Mouse (Mus musculus): ENCODE data around the gene Amotl1. TPM values are rescaled to one million over a fixed set of nuclear protein-coding genes. Genes with fewer than 3 reads are reported as not detected.

The Amotl1 gene
- polyA plus RNA-seq, 1 experiment: 17.3 TPM

DNA sequence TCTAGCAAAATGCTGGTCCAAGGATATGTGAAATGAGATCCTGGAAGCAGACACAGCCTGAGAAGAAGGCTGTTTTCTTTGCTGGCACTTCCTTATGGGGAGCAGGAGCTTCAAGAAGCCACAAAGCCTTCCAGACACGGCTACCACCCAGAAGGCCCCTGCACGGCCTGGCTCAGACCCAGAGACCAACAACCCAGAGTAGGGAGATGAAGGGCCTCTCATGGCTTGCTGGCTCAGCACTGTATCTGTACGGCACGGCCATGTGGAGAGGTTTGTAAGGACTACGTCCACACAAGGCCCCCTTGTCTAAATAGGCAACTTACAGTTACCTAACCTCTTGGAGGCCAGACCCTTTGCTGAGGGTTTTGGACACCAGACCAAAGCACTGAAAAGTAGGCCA lies 45.1 kb downstream of the Amotl1 start:
- Histone ChIP-seq H3K27me3 (ENCODE audit: control insufficient read depth, insufficient read depth, insufficient read length) (no peaks in the 10 kb centered on the region), H3K79me2 (ENCODE audit: control insufficient read depth, insufficient read depth) (peaks cover 73% of the 10 kb centered on the region), H3ac (ENCODE audit: control insufficient read depth, insufficient read length, low read depth) (no peak overlapping the region), H3K79me3 (ENCODE audit: low read depth) (peaks cover 37% of the 10 kb centered on the region), H3K4me3 (ENCODE audit: insufficient read depth, poor library complexity, severe bottlenecking) (no peak overlapping the region), H3K36me3 (ENCODE audit: control insufficient read depth, insufficient read depth) (peaks cover 14% of the 10 kb centered on the region)
- TF ChIP-seq FOSL1 (IDR thresholded peaks at IDR 0.05; ENCODE audit: insufficient read depth, low read length, poor library complexity, severe bottlenecking): no peak
- no peak for TF ChIP-seq USF1 (IDR thresholded peaks at IDR 0.05; ENCODE audit: low read depth)
- no peak for TF ChIP-seq MYOG (IDR thresholded peaks at IDR 0.05; ENCODE audit: control insufficient read depth, extremely low read depth, insufficient read length)
- TF ChIP-seq MYOD1 (IDR thresholded peaks at IDR 0.05; ENCODE audit: control insufficient read depth, insufficient read length, low read depth): no peak
- no peak for TF ChIP-seq CEBPB (IDR thresholded peaks at IDR 0.05; ENCODE audit: low read depth)
- TF ChIP-seq MAX (IDR thresholded peaks at IDR 0.05): no peak
- no peak for TF ChIP-seq CTCF (IDR thresholded peaks at IDR 0.05; ENCODE audit: control insufficient read depth, insufficient read depth, insufficient read length)

DNA sequence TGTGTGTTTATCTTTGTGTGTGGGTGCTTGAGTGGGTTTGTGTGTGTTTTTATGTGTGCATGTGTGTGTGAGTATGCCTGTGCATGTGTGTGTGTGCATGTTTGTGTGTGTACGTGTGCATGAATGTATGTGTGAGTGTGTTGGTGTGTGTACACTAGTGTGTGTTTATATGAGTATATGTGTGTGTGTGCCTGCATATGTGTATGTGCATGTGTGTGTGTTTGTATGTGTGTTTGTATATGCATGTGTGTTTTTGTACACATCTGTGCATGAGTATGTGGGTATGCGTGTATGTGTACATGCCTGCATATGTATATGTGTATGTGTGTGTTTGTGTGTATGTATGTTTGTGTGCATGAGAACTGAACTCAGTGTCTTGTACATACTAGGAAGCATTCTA lies 46.7 kb downstream of the Amotl1 start:
- Histone ChIP-seq H3K79me3 (ENCODE audit: low read depth) (peaks cover 32% of the 10 kb centered on the region), H3ac (ENCODE audit: control insufficient read depth, insufficient read length, low read depth) (no peak overlapping the region), H3K27me3 (ENCODE audit: control insufficient read depth, insufficient read depth, insufficient read length) (no peaks in the 10 kb centered on the region), H3K79me2 (ENCODE audit: control insufficient read depth, insufficient read depth) (peaks cover 57% of the 10 kb centered on the region), H3K36me3 (ENCODE audit: control insufficient read depth, insufficient read depth) (peaks cover 18% of the 10 kb centered on the region), H3K4me3 (ENCODE audit: insufficient read depth, poor library complexity, severe bottlenecking) (no peak overlapping the region)
- TF ChIP-seq CEBPB (IDR thresholded peaks at IDR 0.05; ENCODE audit: low read depth) (no peak), CTCF (IDR thresholded peaks at IDR 0.05; ENCODE audit: control insufficient read depth, insufficient read depth, insufficient read length) (no peak), USF1 (IDR thresholded peaks at IDR 0.05; ENCODE audit: low read depth) (no peak), MAX (IDR thresholded peaks at IDR 0.05) (no peak)

DNA sequence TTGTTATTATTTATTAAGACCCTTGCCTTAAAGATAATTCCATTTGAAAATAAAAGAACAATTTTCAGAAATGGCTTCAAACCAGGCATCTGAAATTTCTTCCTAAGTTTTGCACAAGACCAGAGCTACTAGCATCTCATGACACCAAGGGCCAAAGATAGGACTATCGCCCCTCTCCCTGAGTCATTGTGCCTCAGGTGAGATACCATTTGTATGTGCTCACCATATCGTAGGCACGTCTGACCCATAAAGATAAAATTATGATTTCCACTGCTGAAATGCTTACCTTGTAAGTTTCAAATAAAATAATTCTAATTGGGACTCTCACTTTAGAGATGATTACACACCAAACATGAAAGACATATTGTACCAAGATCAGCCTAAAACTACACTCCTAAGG lies 47.4 kb downstream of the Amotl1 start:
- Histone ChIP-seq H3K79me2 (ENCODE audit: control insufficient read depth, insufficient read depth) (peaks cover 50% of the 10 kb centered on the region), H3K27me3 (ENCODE audit: control insufficient read depth, insufficient read depth, insufficient read length) (no peaks in the 10 kb centered on the region), H3K4me3 (ENCODE audit: insufficient read depth, poor library complexity, severe bottlenecking) (no peak overlapping the region), H3K79me3 (ENCODE audit: low read depth) (peaks cover 25% of the 10 kb centered on the region), H3K36me3 (ENCODE audit: control insufficient read depth, insufficient read depth) (peaks cover 25% of the 10 kb centered on the region), H3ac (ENCODE audit: control insufficient read depth, insufficient read length, low read depth) (no peak overlapping the region)
- TF ChIP-seq USF1 (IDR thresholded peaks at IDR 0.05; ENCODE audit: low read depth): no peak
- no peak for TF ChIP-seq CTCF (IDR thresholded peaks at IDR 0.05; ENCODE audit: control insufficient read depth, insufficient read depth, insufficient read length)
- TF ChIP-seq FOSL1 (IDR thresholded peaks at IDR 0.05; ENCODE audit: insufficient read depth, low read length, poor library complexity, severe bottlenecking): no peak
- no peak for TF ChIP-seq MYOD1 (IDR thresholded peaks at IDR 0.05; ENCODE audit: control insufficient read depth, insufficient read length, low read depth)
- no peak for TF ChIP-seq MYOG (IDR thresholded peaks at IDR 0.05; ENCODE audit: control insufficient read depth, extremely low read depth, insufficient read length)
- TF ChIP-seq MAX (IDR thresholded peaks at IDR 0.05): no peak
- TF ChIP-seq CEBPB (IDR thresholded peaks at IDR 0.05; ENCODE audit: low read depth): no peak

DNA sequence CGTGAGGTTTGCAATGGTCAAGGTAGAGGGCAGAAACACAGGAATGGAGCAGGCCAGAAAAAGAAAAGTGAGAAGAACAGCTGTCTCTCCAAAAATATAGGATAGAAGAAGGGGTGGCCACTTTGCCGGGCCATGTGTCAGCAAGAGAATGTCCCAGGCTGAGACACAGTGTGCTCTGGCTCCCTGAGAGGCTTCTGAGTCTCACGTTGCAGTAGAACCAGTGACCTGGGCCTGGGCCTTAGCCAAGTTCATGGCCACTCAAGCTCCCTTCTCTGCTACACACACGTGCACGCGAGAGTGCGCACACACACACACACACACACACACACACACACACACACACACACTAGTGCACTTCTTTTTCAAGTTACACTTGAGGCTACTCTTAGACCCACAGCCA lies 48.0 kb downstream of the Amotl1 start:
- H3K27me3 ChIP-seq (ENCODE audit: control insufficient read depth, insufficient read depth, insufficient read length): no peaks in the 10 kb centered on the region
- H3K79me2 ChIP-seq (ENCODE audit: control insufficient read depth, insufficient read depth): peaks cover 44% of the 10 kb centered on the region
- TF ChIP-seq CEBPB (IDR thresholded peaks at IDR 0.05; ENCODE audit: low read depth): no peak
- TF ChIP-seq MYOG (IDR thresholded peaks at IDR 0.05; ENCODE audit: control insufficient read depth, extremely low read depth, insufficient read length): no peak
- TF ChIP-seq FOSL1 (IDR thresholded peaks at IDR 0.05; ENCODE audit: insufficient read depth, low read length, poor library complexity, severe bottlenecking): no peak
- no peak for TF ChIP-seq MAX (IDR thresholded peaks at IDR 0.05)
- peaks cover 20% of the 10 kb centered on the region for H3K79me3 ChIP-seq (ENCODE audit: low read depth)
- H3K4me3 ChIP-seq (ENCODE audit: insufficient read depth, poor library complexity, severe bottlenecking): no peak overlapping the region
- H3ac ChIP-seq (ENCODE audit: control insufficient read depth, insufficient read length, low read depth): no peak overlapping the region
- H3K36me3 ChIP-seq (ENCODE audit: control insufficient read depth, insufficient read depth): peaks cover 28% of the 10 kb centered on the region

DNA sequence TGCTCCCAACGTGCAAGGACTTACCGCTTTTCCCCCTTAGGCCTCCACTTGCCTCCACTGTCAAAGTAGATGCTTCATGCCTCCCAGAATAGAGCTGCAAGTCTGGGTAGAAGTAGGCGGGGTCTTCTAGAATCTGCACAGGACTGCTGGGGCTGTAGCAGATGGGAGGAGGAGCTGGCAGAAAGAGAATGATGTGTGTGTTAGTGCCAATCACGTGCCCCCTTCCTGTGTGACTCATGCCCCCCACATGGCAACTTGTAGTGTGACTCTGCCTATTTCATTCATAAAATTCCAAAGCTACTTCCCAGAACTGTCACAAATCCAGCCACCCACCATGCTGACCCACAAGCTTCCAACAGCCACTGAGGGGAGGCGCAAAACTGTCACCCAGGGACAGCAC lies 48.4 kb downstream of the Amotl1 start:
- H3K4me3 ChIP-seq (ENCODE audit: insufficient read depth, poor library complexity, severe bottlenecking): no peak overlapping the region
- peaks cover 42% of the 10 kb centered on the region for H3K79me2 ChIP-seq (ENCODE audit: control insufficient read depth, insufficient read depth)
- no peak for TF ChIP-seq CEBPB (IDR thresholded peaks at IDR 0.05; ENCODE audit: low read depth)
- TF ChIP-seq MYOG (IDR thresholded peaks at IDR 0.05; ENCODE audit: control insufficient read depth, extremely low read depth, insufficient read length): no peak
- TF ChIP-seq FOSL1 (IDR thresholded peaks at IDR 0.05; ENCODE audit: insufficient read depth, low read length, poor library complexity, severe bottlenecking): peak; percentile 49
- peak; percentile 96 for TF ChIP-seq USF1 (IDR thresholded peaks at IDR 0.05; ENCODE audit: low read depth)
- peak; percentile 42 for TF ChIP-seq MYOD1 (IDR thresholded peaks at IDR 0.05; ENCODE audit: control insufficient read depth, insufficient read length, low read depth)
- TF ChIP-seq CTCF (IDR thresholded peaks at IDR 0.05; ENCODE audit: control insufficient read depth, insufficient read depth, insufficient read length): no peak
- TF ChIP-seq MAX (IDR thresholded peaks at IDR 0.05): peak; percentile 75
- peaks cover 16% of the 10 kb centered on the region for H3K79me3 ChIP-seq (ENCODE audit: low read depth)
- H3K36me3 ChIP-seq (ENCODE audit: control insufficient read depth, insufficient read depth): peaks cover 28% of the 10 kb centered on the region
- no peak overlapping the region for H3ac ChIP-seq (ENCODE audit: control insufficient read depth, insufficient read length, low read depth)
- no peaks in the 10 kb centered on the region for H3K27me3 ChIP-seq (ENCODE audit: control insufficient read depth, insufficient read depth, insufficient read length)

DNA sequence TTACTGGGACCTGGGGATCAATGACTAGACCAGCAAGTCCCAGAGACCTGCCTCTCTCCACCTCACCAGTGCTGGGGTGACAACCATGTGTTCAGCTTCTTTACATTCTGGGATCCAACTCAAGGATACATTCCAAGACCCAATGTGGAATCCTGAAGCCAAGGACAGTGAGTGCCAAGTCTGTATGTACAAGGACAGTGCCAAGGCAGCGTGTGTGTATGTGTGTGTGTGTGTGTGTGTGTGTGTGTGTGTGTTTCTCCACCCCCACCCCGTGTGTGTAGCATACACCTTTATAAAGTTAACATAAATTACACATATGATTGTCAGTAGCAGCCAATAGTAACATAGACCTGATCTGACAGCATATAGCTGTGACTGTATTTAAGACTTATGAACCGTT lies 49.0 kb downstream of the Amotl1 start:
- Histone ChIP-seq H3K27me3 (ENCODE audit: control insufficient read depth, insufficient read depth, insufficient read length) (no peaks in the 10 kb centered on the region), H3K36me3 (ENCODE audit: control insufficient read depth, insufficient read depth) (peaks cover 28% of the 10 kb centered on the region), H3K79me3 (ENCODE audit: low read depth) (peaks cover 19% of the 10 kb centered on the region), H3K79me2 (ENCODE audit: control insufficient read depth, insufficient read depth) (peaks cover 42% of the 10 kb centered on the region), H3K4me3 (ENCODE audit: insufficient read depth, poor library complexity, severe bottlenecking) (no peak overlapping the region), H3ac (ENCODE audit: control insufficient read depth, insufficient read length, low read depth) (no peak overlapping the region)
- TF ChIP-seq FOSL1 (IDR thresholded peaks at IDR 0.05; ENCODE audit: insufficient read depth, low read length, poor library complexity, severe bottlenecking) (no peak), CTCF (IDR thresholded peaks at IDR 0.05; ENCODE audit: control insufficient read depth, insufficient read depth, insufficient read length) (no peak), MYOG (IDR thresholded peaks at IDR 0.05; ENCODE audit: control insufficient read depth, extremely low read depth, insufficient read length) (no peak), CEBPB (IDR thresholded peaks at IDR 0.05; ENCODE audit: low read depth) (no peak), MAX (IDR thresholded peaks at IDR 0.05) (no peak), MYOD1 (IDR thresholded peaks at IDR 0.05; ENCODE audit: control insufficient read depth, insufficient read length, low read depth) (no peak), USF1 (IDR thresholded peaks at IDR 0.05; ENCODE audit: low read depth) (no peak)

Data from C2C12 (cell line).